Mouse (Mus musculus) forebrain, embryonic 11.5 days (tissue): ENCODE results near the gene Ugt1a10. TPM values are rescaled to one million over a fixed set of nuclear protein-coding genes. Genes with fewer than 3 reads are reported as not detected.

Experiments
- ATAC-seq: fragments of 200-750 bp; cut with Nextera tagmentation; replicated peaks from 2 replicates; pipeline ENCODE4 v1.8.0; 2017; ENCODE audit warnings: moderate TSS enrichment; ENCODE audit not compliant: low FRiP score
- DNase-seq: peaks from one replicate; pipeline ENCODE4 v3.0.0-alpha.2; 2017; ENCODE audit warnings: low spot score
- H3K27ac ChIP-seq: fragments of 300-500 bp; sonication (generic); 2 replicates; pipeline ENCODE4 v1.5.1; 2014; ENCODE audit warnings: low read depth, low read length
- H3K27me3 ChIP-seq: fragments of 300-500 bp; sonication (generic); 2 replicates; pipeline ENCODE4 v1.6.1; 2014; ENCODE audit warnings: mild to moderate bottlenecking, low read length, mixed read lengths; ENCODE audit not compliant: control insufficient read depth, insufficient read depth
- H3K36me3 ChIP-seq: fragments of 300-500 bp; sonication (generic); 2 replicates; pipeline ENCODE4 v1.6.1; 2014; ENCODE audit warnings: mild to moderate bottlenecking, low read length, moderate library complexity, mixed read lengths; ENCODE audit not compliant: control insufficient read depth, insufficient read depth
- H3K4me1 ChIP-seq: fragments of 300-500 bp; sonication (generic); replicated peaks from 2 replicates; pipeline ENCODE4 v1.6.1; 2014; ENCODE audit warnings: low read length, mixed read lengths; ENCODE audit not compliant: control insufficient read depth, insufficient read depth
- H3K4me2 ChIP-seq: fragments of 300-500 bp; sonication (generic); 2 replicates; pipeline ENCODE4 v1.6.1; 2014; ENCODE audit warnings: low read depth, mild to moderate bottlenecking, low read length, moderate library complexity, mixed read lengths; ENCODE audit not compliant: severe bottlenecking
- H3K4me3 ChIP-seq: fragments of 300-500 bp; sonication (generic); 2 replicates; pipeline ENCODE4 v1.5.1; 2014; ENCODE audit warnings: low read depth, low read length
- H3K9ac ChIP-seq: fragments of 300-500 bp; sonication (generic); 2 replicates; pipeline ENCODE4 v1.6.1; 2014; ENCODE audit warnings: low read length
- H3K9me3 ChIP-seq: fragments of 300-500 bp; sonication (generic); 2 replicates; pipeline ENCODE4 v1.6.1; 2016; ENCODE audit warnings: low read length, mixed read lengths; ENCODE audit not compliant: control insufficient read depth
- WGBS: fragments of 180-500 bp; shearing (Covaris S2); extraction: QIAGEN DNeasy Blood & Tissue Kit; methylation state at CpG from one replicate; pipeline ENCODE4 v1.1.7; 2014; 5-methylcytosine and 5-hydroxymethylcytosine counted together
- polyA plus RNA-seq: library from polyadenylated mRNA; unstranded; fragments of >200 nt; fragmentation: Nextera tagmentation; extraction: Ambion mirVana; gene quantifications from 2 replicates; pipeline ENCODE4 v1.2.1, GENCODE M21; 2014

Ugt1a10 gene
- polyA plus RNA-seq, 1 experiment from 2014 or later = not detected

DNA sequence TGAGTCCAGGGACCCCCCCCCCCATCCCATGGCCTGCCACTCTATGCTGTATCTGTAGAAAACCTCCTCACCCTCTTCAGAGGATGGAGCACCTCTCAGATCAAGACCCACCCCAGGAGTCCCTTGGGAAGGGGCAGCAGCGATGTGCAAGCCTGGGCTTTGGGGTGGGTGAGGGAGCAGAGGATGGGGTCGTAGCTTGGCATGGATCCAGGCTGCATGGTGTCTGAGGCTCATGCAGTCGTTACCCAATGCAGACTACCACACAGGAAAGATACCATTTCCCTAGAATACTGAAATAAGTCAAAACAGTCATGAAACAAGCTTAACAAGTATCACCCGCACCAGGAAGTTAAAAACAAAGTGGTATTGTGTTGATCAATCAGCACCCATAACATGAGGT lies 193.5 kb downstream of the Ugt1a10 start:
- DNase-seq = no peak
- H3K9me3 ChIP-seq = peaks cover 96% of the 10 kb centered on the region
- H3K4me1 ChIP-seq = no peaks in the 10 kb centered on the region
- no peaks in the 10 kb centered on the region for H3K27me3 ChIP-seq
- H3K4me3 ChIP-seq = no peak overlapping the region
- no peaks in the 10 kb centered on the region for H3K36me3 ChIP-seq
- ATAC-seq = no peak
- no peak overlapping the region for H3K27ac ChIP-seq
- H3K4me2 ChIP-seq = no peak overlapping the region
- WGBS = 77% methylated on average over 4 of the region's 4 CpGs
- H3K9ac ChIP-seq = no peak overlapping the region

GRCm38 (mm10) chr1:88249596-88249995 lies 194.4 kb downstream of the Ugt1a10 start:
- 78% methylated on average over 7 of the region's 7 CpGs for WGBS
- no peak overlapping the region for H3K4me2 ChIP-seq
- no peaks in the 10 kb centered on the region for H3K4me1 ChIP-seq
- DNase-seq (peak; percentile 69), ATAC-seq (no peak)
- H3K36me3 ChIP-seq = no peaks in the 10 kb centered on the region
- no peak overlapping the region for H3K27ac ChIP-seq
- H3K4me3 ChIP-seq = no peak overlapping the region
- no peak overlapping the region for H3K9ac ChIP-seq
- peaks cover 96% of the 10 kb centered on the region for H3K9me3 ChIP-seq
- no peaks in the 10 kb centered on the region for H3K27me3 ChIP-seq

DNA sequence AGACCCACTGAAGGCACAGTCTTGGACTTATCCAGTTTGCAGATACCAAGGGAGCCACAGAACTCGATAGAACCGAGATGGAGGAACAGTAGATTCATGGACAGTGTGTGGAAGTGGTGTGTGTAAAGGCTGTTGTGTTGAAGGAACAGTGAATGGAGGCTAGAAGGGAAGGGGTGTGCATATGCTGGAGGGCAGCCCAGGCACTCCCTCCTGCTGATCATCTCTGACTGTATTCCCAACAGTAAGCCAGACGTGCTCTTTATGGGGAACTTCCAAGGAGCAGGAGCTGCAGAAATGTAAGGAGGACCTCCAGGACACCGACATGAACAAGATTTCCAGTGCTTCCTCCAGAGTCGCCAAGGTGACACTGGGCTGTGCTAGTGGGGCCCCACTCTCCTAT lies 194.8 kb downstream of the Ugt1a10 start:
- DNase-seq (no peak), ATAC-seq (no peak)
- Histone ChIP-seq H3K27me3 (no peaks in the 10 kb centered on the region), H3K9me3 (peaks cover 96% of the 10 kb centered on the region), H3K4me1 (no peaks in the 10 kb centered on the region), H3K4me2 (no peak overlapping the region), H3K9ac (no peak overlapping the region), H3K36me3 (no peaks in the 10 kb centered on the region), H3K4me3 (no peak overlapping the region), H3K27ac (no peak overlapping the region)
- WGBS = 82% methylated on average over 5 of the region's 5 CpGs

- H3K4me3 ChIP-seq = no peak overlapping the region
- 77% methylated on average over 8 of the region's 8 CpGs for WGBS
These were observed 197.9 kb downstream of the Ugt1a10 start for GRCm38 (mm10) chr1:88253106-88253505.

DNA sequence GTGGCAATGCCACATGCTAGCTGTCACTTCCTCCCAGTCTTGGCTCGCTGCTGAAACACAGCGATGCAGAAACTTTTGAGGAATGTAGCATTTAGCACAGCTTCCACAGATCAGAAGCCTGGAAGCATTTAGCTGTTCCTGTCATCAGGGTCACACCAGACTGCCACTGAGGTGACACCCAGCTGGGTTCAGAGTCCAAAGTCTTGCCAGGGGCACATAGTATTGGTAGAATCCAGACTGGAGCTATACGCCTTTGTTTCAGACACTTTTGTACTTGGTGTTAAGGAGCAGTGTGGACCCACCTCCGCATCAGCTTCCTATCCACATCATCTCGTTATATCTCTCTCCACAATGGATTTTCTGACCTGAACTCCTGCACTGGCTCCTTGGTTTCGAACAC lies 198.4 kb downstream of the Ugt1a10 start:
- no peak for DNase-seq
- peaks cover 93% of the 10 kb centered on the region for H3K9me3 ChIP-seq
- WGBS = 71% methylated on average over 6 of the region's 6 CpGs
- no peak overlapping the region for H3K9ac ChIP-seq
- no peak for ATAC-seq
- H3K27ac ChIP-seq = no peak overlapping the region
- no peak overlapping the region for H3K4me3 ChIP-seq
- H3K4me1 ChIP-seq = no peaks in the 10 kb centered on the region
- H3K36me3 ChIP-seq = no peaks in the 10 kb centered on the region
- H3K27me3 ChIP-seq = no peaks in the 10 kb centered on the region
- no peak overlapping the region for H3K4me2 ChIP-seq

More at GRCm38 (mm10) chr1:88253106-88253505, 197.9 kb downstream of the Ugt1a10 start:
- no peaks in the 10 kb centered on the region for H3K27me3 ChIP-seq
- no peaks in the 10 kb centered on the region for H3K4me1 ChIP-seq
- H3K27ac ChIP-seq = no peak overlapping the region
- no peak for ATAC-seq
- no peaks in the 10 kb centered on the region for H3K36me3 ChIP-seq
- H3K9ac ChIP-seq = no peak overlapping the region
- H3K4me2 ChIP-seq = no peak overlapping the region
- DNase-seq = no peak
- peaks cover 96% of the 10 kb centered on the region for H3K9me3 ChIP-seq

DNA sequence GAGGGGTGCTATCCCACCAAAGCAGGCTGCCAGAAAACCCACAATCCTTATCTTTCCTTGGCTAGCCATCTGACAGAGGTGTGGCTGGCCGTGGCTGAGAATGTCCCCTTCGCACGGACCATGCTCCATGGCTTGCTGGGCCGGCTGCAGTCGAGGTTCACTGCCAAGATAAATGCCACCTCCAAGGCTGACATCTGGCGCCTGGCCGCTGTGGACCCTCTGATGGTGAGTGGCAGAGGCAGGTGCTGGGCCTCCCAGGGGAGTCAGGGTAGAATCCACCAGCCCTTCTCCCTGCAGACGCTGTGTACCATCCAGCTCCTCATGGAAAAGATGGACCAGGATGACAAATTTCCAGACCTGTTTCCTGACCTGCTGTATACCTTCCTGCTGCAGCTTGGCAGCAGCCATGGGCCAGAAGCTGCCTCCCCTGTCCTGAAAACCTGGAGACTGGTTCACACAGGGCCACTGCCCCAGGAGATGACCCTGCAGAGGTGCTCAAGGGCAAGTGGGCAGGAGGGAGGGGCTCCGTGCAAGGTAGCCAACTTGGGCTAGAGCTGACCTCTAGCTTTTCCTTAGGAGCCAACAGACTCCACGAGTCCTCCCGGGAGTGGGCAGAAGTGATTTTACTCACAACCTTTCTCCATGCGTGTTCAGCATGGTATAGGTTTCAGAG lies 199.7 kb downstream of the Ugt1a10 start:
- H3K9ac ChIP-seq = no peak overlapping the region
- peaks cover 3% of the 10 kb centered on the region; the same call in 1 of the 2 replicates for H3K36me3 ChIP-seq
- 88% methylated on average over 12 of the region's 12 CpGs for WGBS
- no peak overlapping the region for H3K27ac ChIP-seq
- peaks cover 82% of the 10 kb centered on the region for H3K9me3 ChIP-seq
- ATAC-seq = no peak
- no peaks in the 10 kb centered on the region for H3K4me1 ChIP-seq
- DNase-seq = no peak
- H3K27me3 ChIP-seq = no peaks in the 10 kb centered on the region
- H3K4me3 ChIP-seq = no peak overlapping the region
- H3K4me2 ChIP-seq = no peak overlapping the region

DNA sequence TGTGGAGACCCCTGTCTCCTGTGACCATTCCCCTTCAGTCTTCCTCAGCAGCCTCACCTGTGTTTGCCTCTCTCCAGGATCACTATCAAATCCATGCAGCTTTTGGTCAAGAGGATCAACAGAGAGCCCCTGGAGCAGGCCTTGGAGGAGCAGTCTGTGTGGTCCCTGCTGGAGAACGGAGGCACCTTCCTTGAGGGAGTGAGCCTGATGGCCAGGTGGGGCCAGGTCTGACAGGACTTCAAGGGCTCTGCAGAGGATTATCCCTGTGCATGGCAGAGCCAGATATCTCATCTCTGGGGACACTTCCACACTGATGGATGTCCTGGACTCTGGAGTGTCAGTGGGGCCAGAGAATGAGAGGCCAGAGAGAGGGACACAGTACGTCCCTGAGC lies 200.3 kb downstream of the Ugt1a10 start:
- WGBS = 64% methylated on average over 2 of the region's 2 CpGs
- no peak overlapping the region for H3K4me3 ChIP-seq
- H3K9me3 ChIP-seq = peaks cover 81% of the 10 kb centered on the region
- ATAC-seq = no peak
- H3K27ac ChIP-seq = no peak overlapping the region
- no peaks in the 10 kb centered on the region for H3K4me1 ChIP-seq
- no peaks in the 10 kb centered on the region for H3K27me3 ChIP-seq
- DNase-seq = no peak
- peaks cover 8% of the 10 kb centered on the region; the same call in 1 of the 2 replicates for H3K36me3 ChIP-seq
- no peak overlapping the region for H3K4me2 ChIP-seq
- no peak overlapping the region for H3K9ac ChIP-seq

DNA sequence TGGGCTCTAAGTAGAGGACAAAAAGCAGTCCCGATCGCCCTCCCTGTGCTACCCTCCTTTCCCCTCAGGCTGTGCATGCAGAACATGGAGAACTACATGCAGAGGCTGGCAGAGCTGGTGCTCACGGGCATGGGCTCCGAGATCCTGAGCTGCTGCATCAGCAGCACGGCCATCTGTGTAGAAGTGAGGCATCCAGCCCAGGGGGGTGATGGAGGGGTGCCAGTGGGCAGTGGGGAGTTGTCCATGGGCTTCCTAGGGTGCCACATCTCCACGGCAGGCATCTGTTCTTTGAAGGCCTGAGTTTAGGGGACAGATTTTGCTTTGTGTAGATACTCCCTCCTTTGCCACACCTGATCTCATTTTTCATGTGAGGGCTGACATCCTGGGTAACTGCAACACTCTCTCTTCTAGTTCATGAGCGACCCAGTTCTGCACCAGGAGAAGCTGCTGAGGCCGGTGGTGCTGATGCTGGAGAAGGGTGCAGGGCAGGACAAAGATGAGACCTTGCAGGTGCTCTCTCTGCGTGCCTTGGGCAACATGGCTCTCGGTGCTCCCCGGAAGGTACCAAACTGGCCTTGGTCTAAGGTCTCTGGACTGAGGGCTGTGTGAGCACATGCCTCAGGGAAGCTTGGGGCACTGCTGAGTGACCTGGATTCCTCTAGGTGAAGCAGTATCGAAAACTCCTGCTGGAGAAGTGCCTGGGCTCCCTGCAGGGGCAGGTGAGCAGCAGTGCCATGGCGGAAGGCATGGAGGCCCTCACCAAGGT lies 201.0 kb downstream of the Ugt1a10 start:
- ATAC-seq = no peak
- H3K4me1 ChIP-seq = no peaks in the 10 kb centered on the region
- 80% methylated on average over 13 of the region's 13 CpGs for WGBS

More for the DNA sequence above, 201.0 kb downstream of the Ugt1a10 start:
- Histone ChIP-seq H3K9me3 (peaks cover 78% of the 10 kb centered on the region), H3K27me3 (no peaks in the 10 kb centered on the region), H3K27ac (no peak overlapping the region), H3K4me2 (no peak overlapping the region), H3K36me3 (peaks cover 8% of the 10 kb centered on the region; the same call in 1 of the 2 replicates), H3K9ac (no peak overlapping the region), H3K4me3 (no peak overlapping the region)
- no peak for DNase-seq
